Mouse (Mus musculus) cerebellum, adult 18-20 months (tissue): ENCODE data around the gene Batf.
"Not testable (repeated sequence)": the region's sequence is repeated elsewhere in the genome, so short reads cannot be mapped to it uniquely, and the experiment has no call there.

Experiments
- DNase-seq, 2 experiments: peaks; one replicate each; pipeline ENCODE4 v3.0.0; 2021

Batf gene

GRCm38 (mm10) chr12:85684411-85685275 is 1.8 kb upstream of the Batf start:
- no peak for DNase-seq

- no peak for DNase-seq
These were observed 706 bp downstream of the Batf start for GRCm38 (mm10) chr12:85687217-85687533.

- DNase-seq = no peak
These were observed 1.4 kb downstream of the Batf start for GRCm38 (mm10) chr12:85687846-85688245.

GRCm38 (mm10) chr12:85695787-85696186 is 9.3 kb downstream of the Batf start:
- no peak for DNase-seq

GRCm38 (mm10) chr12:85696436-85696835 is 10.0 kb downstream of the Batf start:
- DNase-seq = no peak

GRCm38 (mm10) chr12:85698179-85698578 is 11.7 kb downstream of the Batf start:
- not testable (repeated sequence) for DNase-seq

- DNase-seq = no peak
These were observed 13.8 kb downstream of the Batf start for GRCm38 (mm10) chr12:85700191-85700841.

GRCm38 (mm10) chr12:85700842-85701223 is 14.4 kb downstream of the Batf start:
- DNase-seq = no peak

- no peak for DNase-seq
These were observed 15.9 kb downstream of the Batf start for GRCm38 (mm10) chr12:85702166-85703055.

GRCm38 (mm10) chr12:85703507-85703906 is 17.0 kb downstream of the Batf start:
- DNase-seq = no peak

GRCm38 (mm10) chr12:85704566-85704965 is 18.1 kb downstream of the Batf start:
- DNase-seq = no peak

- peak; percentile 9 to 16 for DNase-seq
These were observed 18.7 kb downstream of the Batf start for GRCm38 (mm10) chr12:85705002-85705830.

- no peak for DNase-seq
These were observed 19.5 kb downstream of the Batf start for GRCm38 (mm10) chr12:85705831-85706530.

- DNase-seq = no peak
These were observed 20.4 kb downstream of the Batf start for GRCm38 (mm10) chr12:85706906-85707305.

- DNase-seq = no peak
These were observed 20.9 kb downstream of the Batf start for GRCm38 (mm10) chr12:85707391-85707790.

- no peak for DNase-seq
These were observed 22.1 kb downstream of the Batf start for GRCm38 (mm10) chr12:85708556-85708955.

GRCm38 (mm10) chr12:85710695-85711094 is 24.2 kb downstream of the Batf start:
- no peak for DNase-seq

GRCm38 (mm10) chr12:85712587-85712986 is 26.1 kb downstream of the Batf start:
- no peak for DNase-seq

- no peak for DNase-seq
These were observed 27.7 kb downstream of the Batf start for GRCm38 (mm10) chr12:85714126-85714525.

GRCm38 (mm10) chr12:85725306-85725705 is 38.8 kb downstream of the Batf start:
- no peak for DNase-seq

- DNase-seq = no peak
These were observed 40.4 kb downstream of the Batf start for GRCm38 (mm10) chr12:85726729-85727397.
